Mouse (Mus musculus) ES-Bruce4 (cell line): ENCODE measurements around the gene Cdca7. TPM values are rescaled to one million over a fixed set of nuclear protein-coding genes. Genes with fewer than 3 reads are reported as not detected.

Source experiments
- H3K27ac ChIP-seq: 2 replicates; pipeline ENCODE4 v1.5.1; 2012; ENCODE audit warnings: low read length, inconsistent platforms; ENCODE audit not compliant: insufficient read depth
- H3K27me3 ChIP-seq: 2 replicates; pipeline ENCODE4 v1.6.1; 2012; ENCODE audit warnings: mild to moderate bottlenecking, low read length, inconsistent platforms; ENCODE audit not compliant: control insufficient read depth, poor library complexity, insufficient read depth, severe bottlenecking
- H3K36me3 ChIP-seq: 2 replicates; pipeline ENCODE4 v1.6.1; 2012; ENCODE audit warnings: inconsistent platforms, mild to moderate bottlenecking, low read length, moderate library complexity; ENCODE audit not compliant: control insufficient read depth, poor library complexity, insufficient read depth, severe bottlenecking
- H3K4me1 ChIP-seq: one replicate; pipeline ENCODE4 v1.8.1; 2011; ENCODE audit warnings: low read length; ENCODE audit not compliant: control insufficient read depth, insufficient read depth
- H3K4me3 ChIP-seq: 2 replicates; pipeline ENCODE4 v1.5.1; 2011; ENCODE audit warnings: low read depth, mild to moderate bottlenecking, low read length
- H3K9ac ChIP-seq: 2 replicates; pipeline ENCODE4 v1.6.1; 2012; ENCODE audit warnings: low read depth, mild to moderate bottlenecking, inconsistent platforms; ENCODE audit not compliant: poor library complexity, severe bottlenecking
- H3K9me3 ChIP-seq: replicated peaks from 2 replicates; pipeline ENCODE4 v1.6.1; 2012; ENCODE audit warnings: mild to moderate bottlenecking, low read length, inconsistent platforms; ENCODE audit not compliant: control insufficient read depth, poor library complexity, insufficient read depth, severe bottlenecking
- CTCF ChIP-seq: IDR thresholded peaks from one replicate; pipeline ENCODE4 v1.8.1; 2011; ENCODE audit warnings: low read depth, low read length
- EP300 ChIP-seq: IDR thresholded peaks from 2 replicates; pipeline ENCODE4 v1.6.1; 2011; ENCODE audit warnings: low read depth, low read length; ENCODE audit not compliant: insufficient read depth
- POLR2A ChIP-seq: IDR thresholded peaks from one replicate; pipeline ENCODE4 v1.8.1; 2011; ENCODE audit warnings: low read length; ENCODE audit not compliant: insufficient read depth
- polyA plus RNA-seq: library from polyadenylated mRNA; stranded (reverse); fragments of >200 nt; gene quantifications from 2 replicates; pipeline ENCODE4 v1.2.4, GENCODE M21; 2011; ENCODE audit warnings: low read depth; ENCODE audit not compliant: missing spikeins, insufficient read depth, insufficient read length

Cdca7 gene
- 113 and 124 TPM in 2 replicates for polyA plus RNA-seq

GRCm38 (mm10) chr2:72475797-72476485, at the start of gene Cdca7:
TSS of gene Cdca7 (plus strand) at chr2:72476159.
- H3K9me3 ChIP-seq, result no peaks in the 10 kb centered on the region
- H3K4me3 ChIP-seq, result peak within 1 kb of the TSS; percentile 85
- no peaks in the 10 kb centered on the region for H3K27me3 ChIP-seq
- peak within 1 kb of the TSS; percentile 90 for H3K9ac ChIP-seq
- peaks cover 27% of the 10 kb centered on the region for H3K36me3 ChIP-seq
- H3K4me1 ChIP-seq, result peaks cover 5% of the 10 kb centered on the region
- TF ChIP-seq POLR2A (peak; percentile 28), EP300 (no peak)
- H3K27ac ChIP-seq, result peak within 1 kb of the TSS; percentile 32

DNA sequence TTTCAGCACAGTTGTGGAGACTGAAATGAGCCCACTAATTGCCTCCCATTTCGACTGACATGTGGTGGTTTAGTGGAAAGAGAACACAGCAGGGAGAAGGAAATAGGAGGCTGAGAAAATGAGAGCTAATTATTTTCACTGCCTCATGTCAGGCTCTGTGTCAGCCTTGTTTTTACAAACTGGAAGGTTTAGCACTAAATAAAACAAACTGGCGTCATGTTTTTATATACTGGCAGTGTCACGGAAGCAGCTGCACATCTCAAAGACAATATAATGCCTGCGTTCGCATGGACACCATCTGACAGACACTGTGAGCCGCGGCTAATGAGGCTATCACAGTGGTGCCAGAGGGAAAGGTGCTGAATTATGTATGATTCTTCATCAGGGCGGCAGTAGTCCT, 49.2 kb upstream of the Cdca7 start:
- H3K4me3 ChIP-seq, result no peak overlapping the region
- H3K27me3 ChIP-seq, result no peaks in the 10 kb centered on the region
- H3K27ac ChIP-seq, result no peak overlapping the region
- H3K4me1 ChIP-seq, result no peaks in the 10 kb centered on the region
- H3K9me3 ChIP-seq, result no peaks in the 10 kb centered on the region
- no peaks in the 10 kb centered on the region for H3K36me3 ChIP-seq
- no peak for TF ChIP-seq CTCF
- TF ChIP-seq EP300, result no peak
- no peak for TF ChIP-seq POLR2A
- H3K9ac ChIP-seq, result no peak overlapping the region

GRCm38 (mm10) chr2:72427288-72427687, 48.7 kb upstream of the Cdca7 start:
- no peak overlapping the region for H3K4me3 ChIP-seq
- H3K27me3 ChIP-seq, result no peaks in the 10 kb centered on the region
- no peaks in the 10 kb centered on the region for H3K9me3 ChIP-seq
- no peaks in the 10 kb centered on the region for H3K36me3 ChIP-seq
- no peak overlapping the region for H3K9ac ChIP-seq
- H3K27ac ChIP-seq, result no peak overlapping the region
- H3K4me1 ChIP-seq, result no peaks in the 10 kb centered on the region
- TF ChIP-seq POLR2A, result no peak
- TF ChIP-seq EP300, result no peak
- TF ChIP-seq CTCF, result no peak

GRCm38 (mm10) chr2:72438941-72439533, 36.9 kb upstream of the Cdca7 start:
- H3K4me1 ChIP-seq, result no peaks in the 10 kb centered on the region
- no peak overlapping the region for H3K4me3 ChIP-seq
- no peaks in the 10 kb centered on the region for H3K9me3 ChIP-seq
- TF ChIP-seq CTCF, result no peak
- no peak for TF ChIP-seq EP300
- TF ChIP-seq POLR2A, result no peak
- no peak overlapping the region for H3K27ac ChIP-seq
- H3K9ac ChIP-seq, result no peak overlapping the region
- no peaks in the 10 kb centered on the region for H3K36me3 ChIP-seq
- no peaks in the 10 kb centered on the region; the same call in 1 of the 2 replicates for H3K27me3 ChIP-seq

DNA sequence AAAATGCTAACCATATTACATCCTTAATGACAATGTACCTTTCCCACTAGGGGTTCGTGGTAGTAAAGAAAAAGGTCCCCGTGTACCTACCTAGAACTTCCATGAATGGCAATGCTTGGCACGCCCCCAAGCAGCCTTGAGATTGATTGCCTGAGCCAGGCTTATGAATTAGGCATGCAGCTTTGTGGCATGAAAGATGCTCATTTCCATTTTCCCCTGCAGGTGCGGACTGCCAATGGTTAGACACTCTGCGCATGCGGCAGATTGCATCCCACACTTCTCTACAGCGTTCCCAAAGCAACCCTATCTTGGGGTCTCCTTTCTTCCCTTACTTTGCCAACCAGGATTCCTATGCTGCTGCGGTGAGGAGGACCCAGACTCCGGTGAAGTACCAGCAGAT, 34.9 kb upstream of the Cdca7 start:
- TF ChIP-seq CTCF (no peak), POLR2A (no peak), EP300 (no peak)
- Histone ChIP-seq H3K9me3 (no peaks in the 10 kb centered on the region), H3K36me3 (no peaks in the 10 kb centered on the region), H3K4me3 (no peak overlapping the region), H3K9ac (no peak overlapping the region), H3K27ac (no peak overlapping the region), H3K4me1 (no peaks in the 10 kb centered on the region), H3K27me3 (no peaks in the 10 kb centered on the region)

DNA sequence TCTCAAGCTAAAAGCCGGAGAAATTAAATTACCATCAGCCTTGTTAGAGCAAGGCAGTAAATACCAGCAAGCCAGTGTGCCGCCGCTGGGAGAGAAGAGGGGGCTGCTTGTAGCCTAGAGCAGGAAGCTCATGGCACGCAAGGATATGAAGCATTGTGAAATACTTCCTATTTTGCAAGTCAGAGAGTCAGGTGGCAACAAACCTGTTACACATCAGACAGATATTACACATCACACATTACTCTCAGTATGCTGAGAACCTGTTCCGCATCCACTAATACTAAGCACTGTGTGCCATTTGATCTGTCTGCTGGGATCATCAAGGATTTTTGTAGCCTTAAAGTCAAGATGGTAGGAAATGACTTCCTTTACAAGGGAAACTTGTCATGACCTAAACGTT, 33.1 kb upstream of the Cdca7 start:
- H3K27me3 ChIP-seq, result no peaks in the 10 kb centered on the region
- H3K36me3 ChIP-seq, result no peaks in the 10 kb centered on the region
- H3K4me3 ChIP-seq, result no peak overlapping the region
- H3K27ac ChIP-seq, result no peak overlapping the region
- no peak overlapping the region for H3K9ac ChIP-seq
- H3K4me1 ChIP-seq, result no peaks in the 10 kb centered on the region
- TF ChIP-seq EP300 (no peak), POLR2A (no peak), CTCF (no peak)
- H3K9me3 ChIP-seq, result no peaks in the 10 kb centered on the region
